In genomic region chr2:12318715-12319114, GRCm38 (mm10) we compare ENCODE assay signal across 19 mouse cellular contexts. TPM values are rescaled to one million over a fixed set of nuclear protein-coding genes. Genes with fewer than 3 reads are reported as not detected.
A peak's percentile ranks its signal among the peaks of the same experiment; 100 is the strongest.
DNase-seq lines count a peak whose midpoint lies in the region; ATAC-seq and TF ChIP-seq lines count a peak whose summit lies in the region.
"Had no signal": no experiment of that assay in that cellular context is flagged by ENCODE, and none has a peak within 500 bp of the region (broad histone marks: within the 10 kb centered on the region; RNA-seq: fewer than 3 reads in every experiment).

No protein-coding gene starts in this region.

- peak overlapping the region; percentile 69 for H3K27ac ChIP-seq in gastrocnemius, adult 2 months
- H3K27ac ChIP-seq in lung, embryonic 16.5 days (ENCODE audit: low read length), result peak overlapping the region; percentile 69
- no peak overlapping the region for H3K27ac ChIP-seq in forebrain, embryonic 14.5 days (ENCODE audit: low read depth, low read length)
- no peak overlapping the region for H3K27ac ChIP-seq in intestine, embryonic 16.5 days (ENCODE audit: low read length)
- H3K27ac ChIP-seq: embryonic facial prominence, embryonic 10.5 days; forebrain, embryonic 10.5 days; hindbrain, embryonic 15.5 days had no signal

- WGBS in lung, embryonic 16.5 days, result 80% methylated on average over 3 of the region's 3 CpGs
- whole genome bisulfite sequencing in forebrain, embryonic 14.5 days, result 94% methylated on average over 3 of the region's 3 CpGs
- WGBS in intestine, embryonic 16.5 days, result 95% methylated on average over 3 of the region's 3 CpGs

- ATAC-seq in lung, embryonic 16.5 days (ENCODE audit: low read depth), result no peak
- ATAC-seq in hematopoietic stem cell, adult 5-6 weeks (replicated peaks in 1 of 2; ENCODE audit: insufficient read depth in 1 of 2, low FRiP score in 2 of 2, low TSS enrichment in 1 of 2, low read depth in 1 of 2, poor library complexity in 2 of 2, severe bottlenecking in 2 of 2), result 0 out of 4 replicates have a peak, but pooled peaks have one; percentile 26 to 41
- no peak for ATAC-seq in forebrain, embryonic 14.5 days
- no peak for ATAC-seq in intestine, embryonic 16.5 days
- ATAC-seq: CD4-positive, CD25-positive, alpha-beta regulatory T cell, adult 4 months had no signal

- no peak for DNase-seq in gastrocnemius, adult 2 months
- DNase-seq in gastrocnemius, postnatal 25 days, result no peak
- DNase-seq in lung, postnatal 14 days, result no peak
- peak; percentile 37 for DNase-seq in splenic B cell, adult 2 months (ENCODE audit: low read depth, low spot score)
- no peak for DNase-seq in forebrain, embryonic 14.5 days (ENCODE audit: low spot score)
- DNase-seq: adrenal gland, postnatal 10 days; cerebellum, adult 18-20 months; cerebellum, adult 9-11 months; cerebellum, postnatal 36 days had no signal

- H3K9ac ChIP-seq in lung, embryonic 16.5 days (ENCODE audit: low read length), result no peak overlapping the region
- H3K9ac ChIP-seq in forebrain, embryonic 14.5 days (ENCODE audit: low read length), result no peak overlapping the region
- H3K9ac ChIP-seq in intestine, embryonic 16.5 days (ENCODE audit: low read depth, low read length), result no peak overlapping the region
- H3K9ac ChIP-seq: heart, embryonic 12.5 days; hindbrain, embryonic 15.5 days had no signal

- H3K9me3 ChIP-seq in lung, embryonic 16.5 days (ENCODE audit: control insufficient read depth, low read length), result no peaks in the 10 kb centered on the region
- H3K9me3 ChIP-seq in forebrain, embryonic 14.5 days (replicated peaks; ENCODE audit: control insufficient read depth, low read length), result no peaks in the 10 kb centered on the region
- H3K9me3 ChIP-seq in intestine, embryonic 16.5 days (ENCODE audit: control insufficient read depth, low read length), result no peaks in the 10 kb centered on the region
- H3K9me3 ChIP-seq: embryonic facial prominence, embryonic 10.5 days; forebrain, embryonic 10.5 days; G1E; heart, embryonic 12.5 days; hindbrain, embryonic 15.5 days had no signal

- no peak overlapping the region for H3K4me3 ChIP-seq in gastrocnemius, adult 2 months
- H3K4me3 ChIP-seq in lung, embryonic 16.5 days (ENCODE audit: low read length), result no peak overlapping the region
- no peak overlapping the region for H3K4me3 ChIP-seq in forebrain, embryonic 14.5 days (ENCODE audit: low read depth, low read length)
- H3K4me3 ChIP-seq in intestine, embryonic 16.5 days (ENCODE audit: low read length), result no peak overlapping the region
- H3K4me3 ChIP-seq: embryonic facial prominence, embryonic 10.5 days; forebrain, embryonic 10.5 days; heart, adult 2 months; heart, embryonic 12.5 days; hindbrain, embryonic 15.5 days had no signal

- H3K36me3 ChIP-seq in lung, embryonic 16.5 days (ENCODE audit: control insufficient read depth, insufficient read depth, low read length), result no peaks in the 10 kb centered on the region
- H3K36me3 ChIP-seq in splenic B cell, adult 2 months (ENCODE audit: control insufficient read depth, insufficient read depth, low read length, poor library complexity, severe bottlenecking), result no peaks in the 10 kb centered on the region
- H3K36me3 ChIP-seq in forebrain, embryonic 14.5 days (ENCODE audit: control insufficient read depth, insufficient read depth, low read length), result no peaks in the 10 kb centered on the region
- no peaks in the 10 kb centered on the region for H3K36me3 ChIP-seq in intestine, embryonic 16.5 days (ENCODE audit: control insufficient read depth, insufficient read depth, low read length)
- H3K36me3 ChIP-seq: embryonic facial prominence, embryonic 10.5 days; forebrain, embryonic 10.5 days; G1E; heart, embryonic 12.5 days; hindbrain, embryonic 15.5 days had no signal

- no peaks in the 10 kb centered on the region for H3K27me3 ChIP-seq in lung, embryonic 16.5 days (ENCODE audit: control insufficient read depth, insufficient read depth, low read depth, low read length)
- no peaks in the 10 kb centered on the region for H3K27me3 ChIP-seq in splenic B cell, adult 2 months (ENCODE audit: control insufficient read depth, insufficient read depth, low read length, poor library complexity, severe bottlenecking)
- H3K27me3 ChIP-seq in forebrain, embryonic 14.5 days (replicated peaks; ENCODE audit: control insufficient read depth, insufficient read depth, low read length), result no peaks in the 10 kb centered on the region
- H3K27me3 ChIP-seq in intestine, embryonic 16.5 days (replicated peaks; ENCODE audit: control insufficient read depth, insufficient read depth, low read length), result no peaks in the 10 kb centered on the region
- H3K27me3 ChIP-seq: heart, embryonic 12.5 days; hindbrain, embryonic 15.5 days had no signal

- TF ChIP-seq CTCF in gastrocnemius, adult 2 months (IDR thresholded peaks at IDR 0.05), result no peak

- H3K4me1 ChIP-seq in lung, embryonic 16.5 days (replicated peaks; ENCODE audit: control insufficient read depth, insufficient read depth, low read length), result peaks cover 8% of the 10 kb centered on the region
- no peaks in the 10 kb centered on the region for H3K4me1 ChIP-seq in forebrain, embryonic 14.5 days (ENCODE audit: control insufficient read depth, insufficient read depth, low read length)
- 0 out of 2 replicates have a peak, but pooled peaks cover 4% of the 10 kb centered on the region for H3K4me1 ChIP-seq in intestine, embryonic 16.5 days (ENCODE audit: control insufficient read depth, insufficient read depth, low read length)
- H3K4me1 ChIP-seq: hindbrain, embryonic 15.5 days had no signal

- intact Hi-C loops in gastrocnemius, adult 2 months (cut with DNase I), result no loop called here

- H3K4me2 ChIP-seq in lung, embryonic 16.5 days (ENCODE audit: low read depth, low read length), result no peak overlapping the region
- no peak overlapping the region for H3K4me2 ChIP-seq in forebrain, embryonic 14.5 days (ENCODE audit: low read length)
- no peak overlapping the region for H3K4me2 ChIP-seq in intestine, embryonic 16.5 days (ENCODE audit: low read depth, low read length)
- H3K4me2 ChIP-seq: heart, embryonic 12.5 days; hindbrain, embryonic 15.5 days had no signal

RNA-seq across cellular contexts. Expression of gene Itga8, which starts 17.0 kb away (rescaled TPM):
- 1 to 10 TPM; 2.0 to 2.6 TPM for total RNA-seq in gastrocnemius, adult 2 months (2021)
- 1 to 10 TPM; 2.1 to 2.2 TPM for total RNA-seq in gastrocnemius, postnatal 25 days (2021)
- polyA plus RNA-seq in lung, embryonic 16.5 days (2015; fragmentation: Nextera tagmentation; extraction: Ambion mirVana), result 33.4 and 36.7 TPM in 2 replicates
- total RNA-seq in hematopoietic stem cell, adult 5-6 weeks (2017), result 0.25 and 0.35 TPM in 2 replicates
- polyA plus RNA-seq in forebrain, embryonic 14.5 days (2014; fragmentation: Nextera tagmentation; extraction: Ambion mirVana), result 1.5 and 2.3 TPM in 2 replicates
- polyA plus RNA-seq in intestine, embryonic 16.5 days (2015; fragmentation: Nextera tagmentation; extraction: Ambion mirVana), result 9.2 and 10.2 TPM in 2 replicates
- polyA plus RNA-seq: CD4-positive, CD25-positive, alpha-beta regulatory T cell, adult 4 months; G1E had no signal

Comparison
In these comparisons a context has a peak if more than half of its experiments do, and no peak if none do; other contexts are left out.
1. H3K27ac ChIP-seq: peak in gastrocnemius, adult 2 months (single experiment) and lung, embryonic 16.5 days (single experiment); none in forebrain, embryonic 14.5 days (single experiment) and intestine, embryonic 16.5 days (single experiment).
2. ATAC-seq: peak in hematopoietic stem cell, adult 5-6 weeks (2 of 2); none in lung, embryonic 16.5 days (single experiment), forebrain, embryonic 14.5 days (single experiment) and intestine, embryonic 16.5 days (single experiment).